Mouse (Mus musculus) bone marrow macrophage, adult 2 months (primary cell): ENCODE data around the gene Brd4.

Source experiments
- CTCF ChIP-seq: IDR thresholded peaks from 2 replicates; pipeline ENCODE4 v1.5.1; 2012; ENCODE audit warnings: low read depth, mild to moderate bottlenecking, low read length, moderate library complexity
- POLR2A ChIP-seq: IDR thresholded peaks from 2 replicates; pipeline ENCODE4 v1.6.1; 2012; ENCODE audit warnings: mild to moderate bottlenecking, low read depth, low read length, borderline replicate concordance

DNA sequence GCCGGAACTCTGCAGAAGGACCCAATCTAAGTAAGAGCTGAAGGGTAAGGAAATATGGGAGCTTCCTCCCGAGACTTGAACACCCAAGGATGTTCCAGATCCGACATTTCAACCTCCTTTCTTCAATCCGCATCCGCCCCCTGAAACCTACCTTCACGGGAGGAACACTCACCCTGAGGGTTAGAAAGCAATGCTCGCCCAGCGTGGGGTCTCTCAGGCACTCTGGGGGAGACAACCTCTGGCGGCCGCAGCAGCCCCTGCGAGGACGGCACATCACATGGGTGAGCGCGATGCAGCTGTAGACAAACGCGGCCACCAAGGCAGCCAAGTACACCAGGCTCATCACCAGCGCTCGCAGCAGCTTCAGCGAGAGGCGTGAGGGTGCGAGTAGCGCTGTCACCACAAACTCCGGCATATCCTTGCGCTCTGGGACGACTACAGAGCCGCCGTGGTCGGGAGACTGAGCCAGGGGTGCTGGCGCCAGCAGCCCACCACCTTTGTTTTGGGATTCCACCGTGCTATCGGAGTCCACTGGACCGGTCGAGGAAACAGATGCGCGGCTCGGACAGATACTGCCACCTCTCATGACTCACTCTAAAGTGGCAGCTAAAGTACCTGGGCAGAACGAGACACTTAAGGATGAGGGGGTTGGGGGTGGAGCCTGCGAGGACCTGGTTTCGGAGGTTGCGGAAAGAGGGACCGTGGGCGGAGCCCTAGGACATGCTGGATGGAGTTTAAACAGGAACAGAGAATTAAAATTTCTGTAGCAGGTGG is 95.5 kb downstream of the Brd4 start, which contains the start of gene Ephx3:
- no peak for TF ChIP-seq POLR2A
- no peak for TF ChIP-seq CTCF
